Mouse (Mus musculus): ENCODE measurements around the gene Kprp.
"Not testable (repeated sequence)": the region's sequence is repeated elsewhere in the genome, so short reads cannot be mapped to it uniquely, and the experiment has no call there.

Gene Kprp

GRCm38 (mm10) chr3:92827108-92827507 lies at the start of gene Kprp:
TSS of gene Kprp (minus strand) at chr3:92827247.
- no peak for DNase-seq

GRCm38 (mm10) chr3:92874180-92874579 lies 47.1 kb upstream of the Kprp start:
- no peak for DNase-seq

- DNase-seq: no peak
Measured at GRCm38 (mm10) chr3:92870116-92870515, 43.1 kb upstream of the Kprp start, which contains the start of gene 2310050C09Rik. TSS of gene 2310050C09Rik (minus strand) at chr3:92870216.

GRCm38 (mm10) chr3:92851186-92851585 lies 24.1 kb upstream of the Kprp start, which contains the start of gene Lce1l:
TSS of gene Lce1l (minus strand) at chr3:92851286.
- no peak for DNase-seq

GRCm38 (mm10) chr3:92825808-92826207 lies 1.2 kb downstream of the Kprp start:
- DNase-seq: no peak

- DNase-seq: not testable (repeated sequence)
Measured at GRCm38 (mm10) chr3:92816036-92816435, 11.0 kb downstream of the Kprp start.

GRCm38 (mm10) chr3:92815581-92815980 lies 11.5 kb downstream of the Kprp start:
- DNase-seq: no peak

- no peak for DNase-seq
Measured at GRCm38 (mm10) chr3:92807791-92808190, 19.3 kb downstream of the Kprp start, which contains the start of gene Lce1k. TSS of gene Lce1k (minus strand) at chr3:92807891.

- DNase-seq: no peak
Measured at GRCm38 (mm10) chr3:92790414-92790813, 36.6 kb downstream of the Kprp start, which contains the start of gene Lce1j. TSS of gene Lce1j (minus strand) at chr3:92790514.

- no peak for DNase-seq
Measured at GRCm38 (mm10) chr3:92778799-92779198, 48.2 kb downstream of the Kprp start, which contains the start of gene Lce1i. TSS of gene Lce1i (minus strand) at chr3:92778899.

Measured in kidney, adult 11 months (tissue).